Mouse (Mus musculus) kidney, adult 10 weeks (tissue): Measurements from ENCODE around the gene Mup17. TPM values are rescaled to one million over a fixed set of nuclear protein-coding genes. Genes with fewer than 3 reads are reported as not detected.

Experiments
- polyA plus RNA-seq: library from polyadenylated mRNA; stranded (reverse); fragments of 350-450 nt; fragmentation: Illumina TruSeq; extraction: RNeasy Lipid Tissue Mini Kit (QIAGEN cat#74804); gene quantifications from one replicate; pipeline ENCODE4 v1.2.3, GENCODE M21; 2014; ENCODE audit warnings: low read depth, low replicate concordance

Mup17 gene
- polyA plus RNA-seq, result not detected

DNA sequence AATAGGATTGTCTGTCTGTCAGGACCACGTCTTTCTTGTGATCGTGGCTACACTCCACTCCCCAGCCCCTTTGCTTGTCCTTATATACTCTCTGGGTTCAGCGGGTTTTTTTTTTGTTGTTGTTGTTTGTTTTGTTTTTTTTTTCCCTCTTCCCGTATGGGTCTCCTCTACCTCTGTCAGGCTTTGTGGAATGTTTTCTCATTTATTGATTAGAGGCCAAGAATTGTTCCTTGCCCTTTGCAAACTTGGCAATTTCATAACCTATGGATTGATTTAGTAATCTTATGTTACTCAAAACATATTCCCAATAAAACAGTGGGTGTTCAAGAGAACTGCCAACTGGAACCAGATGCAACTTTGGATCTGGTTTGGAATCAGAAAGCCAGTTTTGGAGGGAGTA lies at the start of gene Mup17:
Gene Mup17 (minus strand): TSS at position 101 of the 400 bp plus-strand sequence.

Other genes starting within 250 kb of the Mup17 start
- gene Mup15, start 156.1 kb downstream of the Mup17 start, polyA plus RNA-seq, result not detected
- gene Mup16, start 76.3 kb downstream of the Mup17 start, polyA plus RNA-seq, result not detected
- gene Mup18, start 78.3 kb upstream of the Mup17 start, polyA plus RNA-seq, result not detected
- gene Mup19, start 186.4 kb upstream of the Mup17 start, polyA plus RNA-seq, result 0.69 TPM
- not detected for gene Mup5, start 239.4 kb upstream of the Mup17 start, polyA plus RNA-seq